Mouse (Mus musculus) urinary bladder, postnatal 0 days (tissue): ENCODE data around the gene Sept1. TPM values are rescaled to one million over a fixed set of nuclear protein-coding genes. Genes with fewer than 3 reads are reported as not detected.

Experiments used
- polyA plus RNA-seq: library from polyadenylated mRNA; unstranded; fragments of >200 nt; fragmentation: Nextera tagmentation; extraction: Ambion mirVana; gene quantifications from 2 replicates; pipeline ENCODE4 v1.2.1, GENCODE M21; 2015

Gene Sept1
- polyA plus RNA-seq = 8.5 and 10.1 TPM in 2 replicates

GRCm38 (mm10) chr7:127232622-127233367, at the start of gene Sept1, which contains the start of gene Zfp553:
TSS of gene Sept1 (minus strand) at chr7:127233130.
TSS of gene Zfp553 (plus strand) at chr7:127233061.

DNA sequence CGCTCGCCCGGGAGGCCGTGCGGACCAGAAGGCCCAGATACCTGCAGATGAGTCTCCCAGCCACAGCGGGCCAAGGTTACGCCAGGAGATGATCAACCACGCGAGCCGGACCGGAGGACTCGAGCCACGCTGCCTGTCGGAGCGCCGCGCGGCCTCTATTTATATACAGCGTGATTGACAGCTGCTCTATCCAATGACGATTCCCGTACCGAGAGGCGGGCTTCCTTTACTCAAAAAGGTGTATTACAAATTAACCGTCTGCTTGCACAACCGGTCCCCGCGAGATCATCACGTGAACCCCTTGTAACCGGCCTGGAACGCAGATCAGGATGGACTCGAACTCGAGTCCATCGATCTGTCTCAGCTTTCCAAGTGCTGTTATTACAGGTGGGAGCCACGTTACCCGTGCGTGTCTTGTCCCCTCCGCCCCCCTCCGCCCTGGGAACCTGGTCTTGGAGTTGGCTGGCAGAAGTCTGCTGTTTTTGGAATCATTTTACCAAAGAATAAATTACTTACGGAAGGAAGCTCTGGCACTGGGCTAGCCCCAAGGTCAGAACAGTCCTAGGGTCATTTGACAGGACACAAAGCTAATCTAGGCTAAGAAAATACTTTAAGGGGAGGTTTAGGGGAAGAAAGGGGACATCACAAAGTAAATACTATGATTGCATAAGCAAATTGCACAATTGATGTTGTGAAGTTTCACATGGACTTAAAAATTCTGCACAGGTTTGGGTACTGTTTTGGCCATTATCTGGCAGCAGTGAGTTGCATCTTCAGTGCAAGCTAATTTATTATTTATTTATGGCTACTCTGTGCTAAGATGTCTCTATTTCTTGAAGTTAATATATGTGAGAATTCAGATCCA, 41.2 kb upstream of the Sept1 start, which contains the start of gene Sephs2:
Gene Sephs2 (minus strand): TSS at position 131 of the 865 bp plus-strand sequence.

GRCm38 (mm10) chr7:127260309-127261111, 27.6 kb upstream of the Sept1 start, which contains the start of gene Dctpp1:
TSS of gene Dctpp1 (minus strand) at chr7:127260709.

GRCm38 (mm10) chr7:127243870-127244657, 11.1 kb upstream of the Sept1 start, which contains the start of gene Zfp771:
TSS of gene Zfp771 (plus strand) at chr7:127244274.

DNA sequence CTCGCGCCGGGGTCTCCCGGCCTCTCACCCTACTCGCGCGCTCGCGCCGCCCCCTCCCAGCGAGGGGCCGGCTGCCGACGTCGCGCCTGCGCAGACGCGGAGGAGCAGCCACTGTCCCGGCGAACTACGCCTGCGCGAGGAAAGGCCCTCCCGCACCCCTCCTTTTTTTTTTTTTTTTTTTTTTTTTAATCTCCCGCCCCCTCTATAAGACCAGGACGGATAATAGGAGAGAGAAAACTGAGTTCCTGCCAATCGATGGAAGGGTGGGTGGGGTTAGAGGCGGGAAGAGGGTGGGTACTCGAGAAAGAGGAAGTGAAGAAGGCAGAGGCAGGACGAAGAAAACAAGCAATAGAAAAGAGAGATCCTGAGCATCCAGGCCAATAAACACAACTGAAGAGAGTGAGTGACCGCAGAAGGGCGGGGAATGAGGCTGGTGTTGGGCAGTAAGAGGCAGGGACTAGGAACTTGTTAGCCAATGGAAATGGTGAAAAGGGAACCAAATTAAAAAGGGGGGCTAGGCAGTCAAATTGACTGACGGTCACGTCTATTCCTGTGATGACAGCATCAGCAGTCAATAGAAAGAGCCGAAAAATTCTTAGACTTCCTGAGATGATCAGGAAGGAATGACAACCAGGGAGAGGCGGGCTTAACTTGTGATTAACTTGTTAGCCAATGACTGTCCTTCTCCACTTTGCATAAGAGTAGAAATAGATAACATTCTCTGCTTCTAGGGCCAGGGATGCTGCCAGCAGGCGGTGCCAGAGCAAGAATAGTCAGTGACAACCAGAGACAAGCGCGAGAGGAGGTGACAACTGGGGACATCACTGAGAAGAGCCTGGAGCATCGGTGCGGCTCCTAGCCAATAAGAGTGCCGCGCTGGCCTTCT, 24.1 kb downstream of the Sept1 start, which contains the start of gene Mylpf:
Gene Mylpf (plus strand): TSS at position 338 of the 886 bp plus-strand sequence.

GRCm38 (mm10) chr7:127208295-127208552, 24.7 kb downstream of the Sept1 start, which contains the start of gene Tbc1d10b:
TSS of gene Tbc1d10b (minus strand) at chr7:127208468.

GRCm38 (mm10) chr7:127195544-127196295, 37.2 kb downstream of the Sept1 start, which contains the start of gene Cd2bp2:
TSS of gene Cd2bp2 (minus strand) at chr7:127196050.

Other genes with a start within 250 kb of the Sept1 start
- gene Mvp, start 218.5 kb downstream of the Sept1 start, polyA plus RNA-seq = 34.3 and 38.8 TPM in 2 replicates
- gene Pagr1b, start 216.6 kb downstream of the Sept1 start, polyA plus RNA-seq = 0.49 TPM in 1 of 2 replicates, not detected in the other
- gene Pagr1a, start 215.8 kb downstream of the Sept1 start, polyA plus RNA-seq = 7.9 and 36.8 TPM in 2 replicates
- gene Gm42742, start 212.0 kb downstream of the Sept1 start, polyA plus RNA-seq = 5.0 and 26.8 TPM in 2 replicates
- gene Prrt2, start 211.9 kb downstream of the Sept1 start, polyA plus RNA-seq = 2.7 and 3.0 TPM in 2 replicates
- 20.4 and 22.4 TPM in 2 replicates for gene Maz, start 206.1 kb downstream of the Sept1 start, polyA plus RNA-seq
- gene Kif22, start 190.7 kb downstream of the Sept1 start, polyA plus RNA-seq = 17.9 and 21.4 TPM in 2 replicates
- gene Zg16, start 145.8 kb downstream of the Sept1 start, polyA plus RNA-seq = not detected in 2 replicates
- 2.3 and 6.4 TPM in 2 replicates for gene AI467606, start 141.8 kb downstream of the Sept1 start, polyA plus RNA-seq
- gene Qprt, start 110.9 kb downstream of the Sept1 start, polyA plus RNA-seq = 0.76 and 0.98 TPM in 2 replicates
- gene Spn, start 95.3 kb downstream of the Sept1 start, polyA plus RNA-seq = 0.13 TPM in 2 replicates
- 27.0 and 31.8 TPM in 2 replicates for gene Cd2bp2, start 37.1 kb downstream of the Sept1 start, polyA plus RNA-seq
- 12.6 and 12.7 TPM in 2 replicates for gene Tbc1d10b, start 24.7 kb downstream of the Sept1 start, polyA plus RNA-seq
- gene Mylpf, start 24.2 kb downstream of the Sept1 start, polyA plus RNA-seq = 2.5 and 3.2 TPM in 2 replicates
- 12.0 and 13.4 TPM in 2 replicates for gene Zfp553, start 69 bp downstream of the Sept1 start, polyA plus RNA-seq
- 49.9 and 51.6 TPM in 2 replicates for gene Zfp771, start 11.1 kb upstream of the Sept1 start, polyA plus RNA-seq
- gene Dctpp1, start 27.6 kb upstream of the Sept1 start, polyA plus RNA-seq = 53.2 and 54.2 TPM in 2 replicates
- 41.8 and 42.9 TPM in 2 replicates for gene Sephs2, start 40.9 kb upstream of the Sept1 start, polyA plus RNA-seq
- gene Itgal, start 63.1 kb upstream of the Sept1 start, polyA plus RNA-seq = 0.49 and 1.5 TPM in 2 replicates
- 8.6 and 9.7 TPM in 2 replicates for gene Zfp768, start 112.5 kb upstream of the Sept1 start, polyA plus RNA-seq
- gene Zfp747, start 142.9 kb upstream of the Sept1 start, polyA plus RNA-seq = 5.0 and 5.6 TPM in 2 replicates
- gene 9130019O22Rik, start 154.0 kb upstream of the Sept1 start, polyA plus RNA-seq = 3.3 and 3.5 TPM in 2 replicates
- 3.7 and 4.1 TPM in 2 replicates for gene E430018J23Rik, start 160.5 kb upstream of the Sept1 start, polyA plus RNA-seq
- gene Zfp764, start 173.7 kb upstream of the Sept1 start, polyA plus RNA-seq = 5.0 and 5.3 TPM in 2 replicates
- 15.9 and 16.3 TPM in 2 replicates for gene Zfp688, start 188.9 kb upstream of the Sept1 start, polyA plus RNA-seq
- 2.7 and 2.8 TPM in 2 replicates for gene Zfp689, start 216.0 kb upstream of the Sept1 start, polyA plus RNA-seq
- gene Prr14, start 226.5 kb upstream of the Sept1 start, polyA plus RNA-seq = 40.2 and 41.9 TPM in 2 replicates
- gene Fbrs, start 246.1 kb upstream of the Sept1 start, polyA plus RNA-seq = 6.4 and 8.7 TPM in 2 replicates